Mouse (Mus musculus) C3H10T1/2 (cell line): Measurements from ENCODE around the gene Crkl. TPM values are rescaled to one million over a fixed set of nuclear protein-coding genes. Genes with fewer than 3 reads are reported as not detected.

ENCODE experiments used
- polyA plus RNA-seq, 2 experiments: library from polyadenylated mRNA; unstranded; fragments of >200 nt; fragmentation: generic; extraction: Trizol; gene quantifications; one replicate each; pipeline ENCODE4 v1.2.1; 2012; ENCODE audit warnings: missing spikeins in 2 of 2

Crkl gene
- 10 to 100 TPM in 1 of 2 experiments, 1 to 10 TPM in 1; 1.3 to 14.5 TPM for polyA plus RNA-seq

GRCm38 (mm10) chr16:17451541-17452372 lies at the start of gene Crkl:
Gene Crkl (plus strand): TSS chr16:17451987.

GRCm38 (mm10) chr16:17405736-17406443 lies 45.9 kb upstream of the Crkl start, which contains the start of the genes Snap29 and Pi4ka:
Gene Snap29 (plus strand): TSS chr16:17405986.
Gene Pi4ka (minus strand): TSS chr16:17406314.

GRCm38 (mm10) chr16:17489469-17490111 lies 37.8 kb downstream of the Crkl start, which contains the start of gene Aifm3:
Gene Aifm3 (plus strand): TSS chr16:17489611.

GRCm38 (mm10) chr16:17508546-17509239 lies 56.9 kb downstream of the Crkl start, which contains the start of gene Lztr1:
Gene Lztr1 (plus strand): TSS chr16:17508688.

GRCm38 (mm10) chr16:17530640-17531288 lies 79.0 kb downstream of the Crkl start, which contains the start of gene Thap7:
Gene Thap7 (minus strand): TSS chr16:17531136.

Other genes with a start within 250 kb of the Crkl start
- gene Ube2l3, start 249.3 kb upstream of the Crkl start, polyA plus RNA-seq: 100 to 1,000 TPM in 1 of 2 experiments, 10 to 100 TPM in 1; 62.2 to 108 TPM
- under 1 TPM; 0.01 to 0.05 TPM for gene Rimbp3, start 243.4 kb upstream of the Crkl start, polyA plus RNA-seq
- 1 to 10 TPM in 1 of 2 experiments, under 1 TPM in 1; 0.53 to 2.5 TPM for gene Hic2, start 218.4 kb upstream of the Crkl start, polyA plus RNA-seq
- gene Tmem191c, start 175.9 kb upstream of the Crkl start, polyA plus RNA-seq: 1 to 10 TPM in 1 of 2 experiments, under 1 TPM in 1; 0.55 to 6.1 TPM
- under 1 TPM in 1 of 2 experiments, not detected in 1; 0.07 TPM for gene Serpind1, start 120.6 kb upstream of the Crkl start, polyA plus RNA-seq
- gene Snap29, start 46.0 kb upstream of the Crkl start, polyA plus RNA-seq: 10 to 100 TPM in 1 of 2 experiments, 1 to 10 TPM in 1; 1.8 to 10.6 TPM
- gene Pi4ka, start 45.7 kb upstream of the Crkl start, polyA plus RNA-seq: 10 to 100 TPM; 25.8 to 75.1 TPM
- under 1 TPM in 1 of 2 experiments, not detected in 1; 0.21 TPM for gene Aifm3, start 37.6 kb downstream of the Crkl start, polyA plus RNA-seq
- gene Lztr1, start 56.7 kb downstream of the Crkl start, polyA plus RNA-seq: 10 to 100 TPM; 40.6 to 95.9 TPM
- gene Thap7, start 79.1 kb downstream of the Crkl start, polyA plus RNA-seq: 10 to 100 TPM; 66.6 to 70.5 TPM
- gene Lrrc74b, start 109.3 kb downstream of the Crkl start, polyA plus RNA-seq: under 1 TPM; 0.01 to 0.02 TPM
- gene P2rx6, start 109.9 kb downstream of the Crkl start, polyA plus RNA-seq: 10 to 100 TPM in 1 of 2 experiments, under 1 TPM in 1; 0.85 to 11.0 TPM
- gene Slc7a4, start 131.2 kb downstream of the Crkl start, polyA plus RNA-seq: under 1 TPM; 0.12 to 0.14 TPM
- gene Smpd4, start 167.4 kb downstream of the Crkl start, polyA plus RNA-seq: 10 to 100 TPM in 1 of 2 experiments, 1 to 10 TPM in 1; 6.8 to 27.4 TPM
- gene Ccdc74a, start 194.5 kb downstream of the Crkl start, polyA plus RNA-seq: 10 to 100 TPM in 1 of 2 experiments, 1 to 10 TPM in 1; 8.7 to 19.2 TPM